Mouse (Mus musculus) layer of hippocampus, adult 9-10 months (tissue): ENCODE measurements at regions not wholly inside any gene's neighbourhood (a gene's known extent, or its start where the extent isn't known, plus 50 kb on each side); places are given as distances from the start of the nearest gene placed in this dataset.

ENCODE experiments used
- DNase-seq: peaks from one replicate; pipeline ENCODE4 v3.0.0; 2022; ENCODE audit warnings: low spot score

GRCm38 (mm10) chr13:60513756-60514155, 88.0 kb upstream of the Dapk1 start:
- DNase-seq, result no peak

DNA sequence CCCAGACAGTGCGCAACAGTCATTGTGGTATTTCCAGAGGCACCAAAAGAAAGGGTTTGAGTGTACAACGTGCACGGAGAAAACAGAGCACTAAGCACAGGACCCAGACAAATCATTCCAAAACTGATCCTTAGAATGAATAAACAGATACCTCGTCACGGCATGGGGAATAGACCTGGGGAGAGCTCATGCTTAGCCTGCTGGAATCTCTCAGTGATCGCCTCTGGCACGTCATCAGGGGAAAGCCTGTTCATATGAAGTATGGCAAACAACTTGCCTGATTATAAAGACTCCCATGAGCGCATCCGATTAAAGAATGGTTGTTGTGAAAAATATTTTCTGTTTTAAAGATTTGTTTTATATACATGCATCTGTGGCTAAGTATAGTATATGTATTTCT, 86.9 kb upstream of the Dapk1 start:
- no peak for DNase-seq

DNA sequence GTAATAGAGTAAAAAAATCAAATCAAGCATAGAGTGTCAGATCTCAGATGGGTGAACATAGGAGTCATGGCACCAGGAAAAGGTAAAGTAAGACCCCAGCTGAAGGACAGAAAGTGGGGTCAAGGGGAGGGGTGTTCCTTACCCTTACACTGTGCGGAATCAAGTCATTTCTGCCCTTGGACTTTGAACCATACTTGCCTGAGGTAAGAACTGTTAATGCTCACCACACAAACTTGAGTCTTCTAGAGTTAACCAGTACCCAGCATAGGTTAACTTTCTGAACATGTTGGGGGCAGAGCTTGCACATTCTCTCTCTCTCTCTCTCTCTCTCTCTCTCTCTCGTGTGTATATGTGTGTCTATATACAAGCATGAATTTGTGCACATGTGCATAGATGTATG, 83.7 kb upstream of the Dapk1 start:
- DNase-seq, result no peak

DNA sequence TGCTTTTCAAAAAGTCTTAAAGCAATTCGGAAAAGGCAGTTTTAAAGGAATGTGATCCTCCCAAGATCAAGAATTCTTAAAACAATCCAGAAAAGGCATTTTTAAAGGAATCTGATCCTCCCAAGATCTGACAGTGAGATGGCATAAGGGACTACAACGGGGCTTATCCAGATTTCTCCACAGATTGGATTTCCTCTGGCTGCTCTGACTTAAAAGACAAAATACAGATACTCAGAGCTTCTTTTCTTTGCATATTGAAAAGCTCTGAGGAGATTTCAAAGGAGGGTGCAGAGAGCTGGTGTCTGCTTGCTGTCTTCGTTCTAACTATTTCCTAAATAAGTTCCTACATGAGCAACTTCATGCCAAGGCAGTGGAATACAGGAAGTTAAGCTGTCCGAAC, 82.0 kb upstream of the Dapk1 start:
- no peak for DNase-seq

DNA sequence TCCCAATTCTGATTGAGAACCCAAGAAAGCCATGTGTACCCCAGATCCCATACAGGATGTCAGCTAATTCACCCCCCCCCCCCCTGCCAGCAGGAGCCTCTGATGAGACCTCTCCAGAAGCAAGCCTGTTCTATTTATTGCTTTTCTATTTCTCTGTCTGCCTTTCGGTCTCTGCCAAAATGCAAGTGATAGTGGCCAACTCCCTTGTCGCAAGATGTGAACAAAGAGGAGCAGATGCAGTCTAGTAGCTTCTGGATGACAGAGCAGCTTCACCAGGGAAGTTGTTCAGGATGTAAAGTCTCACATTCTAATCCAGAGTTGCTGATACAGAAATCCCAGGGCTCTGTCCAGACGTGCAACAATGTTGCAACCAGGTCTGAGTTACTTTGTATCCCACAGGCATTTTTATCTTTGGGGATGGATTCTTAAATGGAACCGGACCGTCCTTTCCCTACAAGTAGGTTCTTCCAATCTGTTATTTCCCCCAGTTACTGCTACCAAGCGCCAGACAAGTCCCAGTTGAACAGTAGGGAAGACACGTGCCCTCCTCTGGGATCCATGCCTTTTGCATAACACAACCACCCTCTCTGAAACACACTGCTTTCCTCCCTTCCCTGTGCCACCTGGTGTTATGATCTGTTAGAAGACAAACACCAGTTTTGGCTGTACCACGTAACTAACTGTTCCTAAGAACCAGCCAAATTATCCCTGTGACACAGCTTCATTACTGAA, 78.9 kb upstream of the Dapk1 start:
- peak; percentile 65 for DNase-seq

DNA sequence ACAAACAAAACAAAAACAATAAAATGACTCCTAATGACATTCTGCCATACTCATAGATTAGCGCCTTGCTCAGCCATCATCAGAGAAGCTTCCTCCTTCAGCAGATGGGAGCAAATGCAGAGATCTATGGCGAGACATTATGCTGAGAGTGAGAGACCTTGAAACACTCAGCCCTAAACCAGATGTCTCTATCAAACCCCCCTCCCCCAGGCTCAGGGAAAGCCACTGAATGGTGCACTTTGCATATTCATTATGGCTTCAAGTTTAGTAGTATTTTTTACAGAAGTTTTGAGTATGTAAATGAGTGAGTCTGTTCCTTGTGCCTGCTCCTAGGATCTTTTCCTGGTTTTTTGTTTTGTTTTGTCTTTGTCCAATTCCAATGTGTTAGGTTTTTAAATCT, 73.9 kb upstream of the Dapk1 start:
- DNase-seq, result no peak

DNA sequence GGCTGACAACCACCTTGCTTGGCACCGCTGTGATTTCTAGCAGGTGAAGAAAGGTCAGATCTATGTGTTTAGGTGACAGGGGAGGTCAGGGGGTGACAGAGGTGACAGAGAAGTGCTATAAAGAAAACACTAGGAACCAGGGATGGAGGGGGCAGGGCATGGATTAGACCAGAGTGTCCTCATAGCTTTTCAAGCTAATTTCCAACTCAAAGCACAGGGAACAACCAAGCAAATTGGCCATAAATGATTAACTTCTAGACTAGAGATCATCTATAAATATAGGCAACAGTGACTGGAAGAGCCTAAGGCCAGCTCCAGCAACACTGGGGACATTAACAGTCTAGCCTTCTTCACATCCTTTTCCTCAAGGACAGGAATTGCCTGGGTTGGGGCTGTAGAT, 72.9 kb upstream of the Dapk1 start:
- DNase-seq, result no peak

GRCm38 (mm10) chr13:60529381-60530069, 72.2 kb upstream of the Dapk1 start:
- DNase-seq, result no peak

DNA sequence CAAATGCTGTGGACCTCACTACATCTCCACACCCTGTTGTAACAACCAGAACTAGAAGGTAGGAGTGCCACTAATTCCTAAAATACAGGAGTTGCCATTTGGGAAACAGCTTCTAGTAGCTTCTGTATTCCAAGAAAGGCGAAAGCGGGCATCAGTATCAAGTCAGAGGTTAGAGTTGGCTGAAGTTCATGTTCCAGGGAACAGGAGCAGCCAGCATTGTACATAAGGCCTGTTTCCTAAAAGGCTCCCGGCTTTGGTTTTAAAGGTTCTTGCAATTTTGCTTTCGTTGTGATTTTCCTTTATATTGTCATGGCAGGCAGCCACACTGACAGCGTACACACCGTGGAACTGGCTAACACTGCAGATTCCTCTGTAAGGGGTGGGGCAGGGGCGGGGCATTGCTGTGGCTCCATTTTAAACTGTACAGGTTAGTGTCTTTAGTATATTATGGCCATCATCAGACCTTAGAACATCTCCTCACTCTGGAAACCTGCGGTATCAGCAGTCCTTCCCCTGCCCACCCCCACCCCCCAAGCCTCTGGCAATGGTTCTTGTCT, 67.8 kb upstream of the Dapk1 start:
- no peak for DNase-seq

DNA sequence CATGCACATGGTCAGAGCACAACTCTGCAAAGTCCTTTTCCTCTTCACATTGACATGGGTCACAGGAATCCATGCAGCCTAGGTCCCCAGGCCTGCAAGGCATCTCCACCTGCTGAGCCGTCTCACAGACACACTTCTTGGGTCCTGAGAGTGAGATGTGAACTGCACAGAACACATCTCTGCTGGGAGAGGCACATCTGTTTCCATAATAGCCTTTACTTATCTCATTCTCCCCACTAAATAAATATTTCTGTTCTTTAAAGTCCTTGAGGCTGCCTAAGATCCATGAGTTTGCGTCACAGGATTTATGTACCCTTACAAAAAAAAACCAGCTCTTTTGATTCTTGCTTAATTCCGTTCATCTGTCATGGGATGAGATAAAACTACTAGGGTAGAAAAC, 67.2 kb upstream of the Dapk1 start:
- DNase-seq, result no peak

DNA sequence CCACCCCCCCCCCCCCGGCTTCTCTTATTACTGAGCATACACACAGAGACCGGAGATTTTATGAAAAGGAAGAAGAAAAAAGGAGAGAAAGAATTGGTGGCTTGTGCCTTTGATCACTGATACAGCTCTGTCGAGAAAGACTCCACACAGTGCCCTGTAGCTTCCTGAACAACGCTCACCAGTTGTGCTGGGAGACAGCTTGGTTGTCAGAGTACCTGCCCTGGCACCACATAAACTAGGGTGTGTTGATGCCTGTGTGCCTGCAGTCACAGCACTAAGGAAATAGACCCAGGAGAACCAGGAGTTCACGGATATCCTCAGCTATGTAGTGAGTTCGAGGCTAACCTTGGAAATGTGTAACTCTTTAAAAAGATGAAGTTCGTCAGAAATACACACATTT, 66.7 kb upstream of the Dapk1 start:
- no peak for DNase-seq

DNA sequence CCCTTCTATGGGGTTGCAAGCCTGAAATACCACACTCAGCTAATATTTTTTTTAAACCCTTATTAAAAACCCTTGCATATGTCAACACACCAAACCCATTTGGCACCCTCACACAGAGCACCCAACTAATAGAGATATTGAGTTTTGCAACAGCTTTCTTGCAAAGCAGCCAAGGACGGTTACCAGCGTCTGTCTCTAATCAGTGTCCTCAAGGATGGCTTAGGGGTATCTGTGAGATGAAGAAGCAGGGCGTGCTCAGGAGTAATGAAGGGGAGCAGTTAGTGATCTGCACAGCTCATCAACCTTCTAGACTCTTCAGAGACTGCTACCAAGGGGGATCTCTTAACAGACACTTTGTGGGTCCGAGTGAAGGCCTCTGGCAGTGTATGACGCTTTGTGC, 65.0 kb upstream of the Dapk1 start:
- DNase-seq, result no peak

GRCm38 (mm10) chr13:60538110-60538509, 63.6 kb upstream of the Dapk1 start:
- no peak for DNase-seq

DNA sequence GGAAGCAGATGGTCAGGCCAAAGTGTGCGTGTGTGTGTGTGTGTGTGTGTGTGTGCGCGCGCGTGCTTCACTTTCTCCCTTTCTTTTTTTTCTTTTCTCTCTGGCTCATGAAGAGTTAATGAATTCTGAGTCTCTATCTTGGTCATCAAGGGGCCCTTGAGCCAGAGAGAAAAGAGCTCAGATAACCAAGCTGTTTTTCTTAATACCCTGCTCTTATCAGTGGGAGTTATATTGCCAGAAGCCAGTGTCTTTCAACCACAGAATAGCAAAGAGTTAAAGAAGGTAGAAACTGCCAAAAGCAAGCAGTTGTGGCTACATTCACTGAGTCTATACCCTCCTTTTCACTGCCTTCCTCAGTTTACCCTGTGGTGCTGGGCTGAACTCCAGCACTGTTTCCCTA, 60.6 kb upstream of the Dapk1 start:
- DNase-seq, result no peak

- no peak for DNase-seq
Measured at GRCm38 (mm10) chr13:60544363-60544762, 57.4 kb upstream of the Dapk1 start.

DNA sequence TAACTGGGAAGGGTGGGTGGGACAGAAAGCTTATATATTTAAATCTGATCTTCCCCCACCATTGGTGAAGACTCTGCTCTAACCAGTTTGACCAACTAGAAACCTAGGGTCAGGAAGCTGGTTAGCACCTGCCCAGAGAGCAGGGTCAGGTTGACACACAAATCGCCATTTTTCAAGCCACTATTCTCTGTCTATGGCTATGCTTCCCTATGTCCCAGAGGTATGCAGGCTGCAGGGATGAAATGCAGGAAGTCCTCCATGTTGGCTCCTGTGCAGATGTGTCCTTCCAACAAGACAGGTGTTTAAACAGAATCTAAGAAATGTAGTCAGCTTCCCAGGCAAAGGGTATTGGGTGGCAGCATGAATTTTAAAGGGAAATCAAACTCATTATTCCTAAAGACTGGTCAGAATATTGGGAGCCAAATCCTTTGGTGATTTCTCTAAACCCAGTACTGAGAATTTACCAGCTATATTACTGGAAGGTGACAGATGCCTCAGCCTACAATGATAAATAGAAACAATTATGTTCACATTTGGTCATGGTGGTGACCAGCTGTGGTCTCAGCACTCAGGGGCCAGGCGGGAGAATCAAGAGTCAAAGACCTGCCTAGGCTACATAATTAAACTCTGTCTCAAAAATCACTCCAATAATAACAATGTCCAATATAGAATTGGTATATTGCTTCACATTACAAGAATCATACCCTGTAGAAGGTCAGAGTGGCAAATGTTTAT, 55.6 kb upstream of the Dapk1 start:
- no peak for DNase-seq
